Mouse (Mus musculus) Muller cell, postnatal 12 days (primary cell): ENCODE results near the gene Oxct2a.
"Not testable (repeated sequence)": the region's sequence is repeated elsewhere in the genome, so short reads cannot be mapped to it uniquely, and the experiment has no call there.

Source experiments
- DNase-seq: peaks from one replicate; pipeline ENCODE4 v3.0.0-alpha.2; 2015; ENCODE audit errors: inconsistent ontology term

Gene Oxct2a

DNA sequence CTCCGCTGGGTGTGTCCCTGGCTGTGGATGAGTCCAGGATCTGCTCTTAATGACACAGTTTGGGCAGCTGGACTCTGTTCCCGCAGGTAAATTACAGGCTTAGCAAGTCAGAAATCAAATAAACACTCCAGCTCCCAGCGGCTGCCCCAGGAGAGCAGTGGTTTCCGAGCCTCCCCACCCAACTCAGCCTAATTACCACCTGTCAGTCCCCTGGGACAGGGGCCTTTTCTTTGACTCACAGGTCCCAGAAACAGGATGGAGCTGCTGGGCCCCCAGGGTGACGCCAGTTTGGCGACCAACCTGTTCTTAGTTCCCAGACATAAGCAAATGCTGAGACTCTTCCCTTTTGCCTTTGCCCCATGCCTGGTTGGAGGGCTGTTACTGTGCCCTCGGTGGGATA lies 11.6 kb downstream of the Oxct2a start:
- no peak for DNase-seq

DNA sequence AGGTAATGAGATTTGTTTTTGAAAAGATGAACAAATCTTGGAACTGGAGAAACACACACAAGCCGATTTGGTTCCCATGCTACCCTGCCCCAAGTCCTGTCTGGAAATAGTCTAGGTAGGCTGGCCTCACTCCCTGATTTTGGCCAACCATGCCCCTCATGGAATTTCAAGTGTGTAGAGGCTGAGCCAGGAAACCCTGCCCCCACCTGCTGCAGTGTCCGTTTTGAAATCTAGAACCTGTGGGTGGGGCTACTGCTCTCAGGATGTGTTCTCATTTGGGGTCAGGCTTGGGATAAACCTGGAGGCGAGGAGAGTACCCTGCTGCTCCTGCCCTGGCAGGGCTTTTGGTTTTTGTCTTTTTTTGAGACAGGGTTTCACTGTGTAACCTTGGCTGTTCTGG lies 15.1 kb downstream of the Oxct2a start:
- peak; percentile 9 for DNase-seq

DNA sequence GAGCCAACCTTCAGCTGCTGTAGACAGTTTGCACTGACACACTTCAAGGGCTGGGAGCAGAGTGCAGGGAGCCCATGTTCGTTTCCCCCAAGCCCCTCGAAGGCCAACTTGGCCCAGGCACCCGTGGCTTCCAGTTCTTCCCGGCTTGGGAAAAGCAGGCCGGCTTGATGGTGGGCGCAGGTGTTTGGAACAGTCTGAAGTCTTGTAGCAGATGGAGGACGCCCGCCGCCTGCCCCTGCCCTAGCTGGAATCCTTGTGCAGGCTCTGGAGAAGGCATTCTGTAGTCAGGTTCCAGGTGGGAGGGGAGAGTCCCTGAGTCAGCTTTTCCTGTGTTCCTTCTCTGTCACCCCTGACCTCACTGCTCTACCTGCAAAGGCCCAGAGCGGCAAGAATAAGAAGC lies 16.4 kb downstream of the Oxct2a start:
- no peak for DNase-seq

DNA sequence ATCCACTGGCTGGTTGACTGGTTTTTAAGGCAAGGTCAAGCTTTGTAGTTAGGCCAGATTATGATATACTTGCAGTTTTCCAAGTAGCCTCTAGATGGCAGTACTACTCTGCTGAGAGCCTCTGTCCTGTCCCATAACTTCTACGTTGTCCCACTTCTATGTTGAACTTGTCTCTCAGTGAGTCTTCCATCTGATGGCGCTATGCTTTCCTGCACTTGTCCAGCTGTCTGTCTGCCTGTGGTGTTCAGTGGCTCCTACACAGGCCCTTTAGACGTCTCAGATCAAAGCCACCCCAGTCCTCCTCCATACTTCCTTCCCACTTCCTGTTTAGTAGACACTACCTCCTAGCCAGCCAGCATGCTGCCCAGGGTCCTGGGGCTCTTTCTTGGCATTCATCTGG lies 17.6 kb downstream of the Oxct2a start:
- peak; percentile 66 for DNase-seq

DNA sequence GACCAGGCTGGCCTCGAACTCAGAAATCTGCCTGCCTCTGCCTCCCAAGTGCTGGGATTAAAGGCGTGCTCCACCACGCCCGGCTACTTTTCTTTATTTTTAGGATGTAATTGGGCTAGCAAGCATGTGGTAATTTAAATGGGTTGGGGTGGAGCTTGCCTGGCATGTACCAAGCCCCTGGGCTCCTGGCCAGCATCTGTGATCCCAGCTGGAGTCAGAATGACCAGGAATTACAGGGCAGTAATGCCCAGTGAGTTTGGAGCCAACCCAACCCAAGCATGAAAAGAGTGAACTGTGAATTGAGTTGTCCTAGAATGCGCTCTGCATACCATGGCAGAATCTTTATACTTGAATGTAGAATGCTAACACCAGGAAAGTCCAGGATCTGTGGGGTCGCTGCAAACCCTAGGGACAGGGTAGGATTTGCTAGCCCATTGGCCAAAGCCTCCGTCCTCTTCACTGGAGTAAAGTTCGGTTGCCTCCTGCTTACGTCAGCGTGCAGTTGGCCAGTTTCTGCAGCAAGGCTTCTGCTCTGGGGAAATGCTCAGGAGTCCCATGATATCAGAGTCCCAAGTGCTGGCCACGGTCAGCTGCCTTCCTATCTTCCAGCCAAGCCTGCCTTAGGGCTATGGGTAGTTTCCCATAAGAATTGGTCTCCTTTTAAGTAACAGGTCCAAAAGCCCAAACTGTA lies 24.3 kb downstream of the Oxct2a start:
- DNase-seq: peak; percentile 81

DNA sequence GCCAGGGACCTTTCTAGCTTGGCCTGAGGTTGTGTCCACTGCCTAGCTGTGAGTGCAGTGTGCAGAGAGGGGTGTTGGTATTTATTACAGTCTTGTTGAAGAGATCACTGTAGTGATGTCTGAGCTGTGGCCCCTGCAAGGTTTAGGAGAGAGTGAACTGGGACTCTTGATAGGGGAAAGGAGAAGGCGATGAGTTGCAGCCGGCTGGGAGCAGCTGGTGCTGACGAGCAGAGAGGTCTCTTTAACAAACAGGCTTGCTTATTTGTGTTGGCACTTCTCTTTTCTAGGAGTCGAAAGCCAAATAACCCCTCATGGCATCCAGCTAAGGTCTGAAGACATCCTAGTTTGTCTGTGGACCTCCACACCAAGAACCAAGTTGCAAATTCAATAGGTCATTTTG lies 25.2 kb downstream of the Oxct2a start:
- no peak for DNase-seq

DNA sequence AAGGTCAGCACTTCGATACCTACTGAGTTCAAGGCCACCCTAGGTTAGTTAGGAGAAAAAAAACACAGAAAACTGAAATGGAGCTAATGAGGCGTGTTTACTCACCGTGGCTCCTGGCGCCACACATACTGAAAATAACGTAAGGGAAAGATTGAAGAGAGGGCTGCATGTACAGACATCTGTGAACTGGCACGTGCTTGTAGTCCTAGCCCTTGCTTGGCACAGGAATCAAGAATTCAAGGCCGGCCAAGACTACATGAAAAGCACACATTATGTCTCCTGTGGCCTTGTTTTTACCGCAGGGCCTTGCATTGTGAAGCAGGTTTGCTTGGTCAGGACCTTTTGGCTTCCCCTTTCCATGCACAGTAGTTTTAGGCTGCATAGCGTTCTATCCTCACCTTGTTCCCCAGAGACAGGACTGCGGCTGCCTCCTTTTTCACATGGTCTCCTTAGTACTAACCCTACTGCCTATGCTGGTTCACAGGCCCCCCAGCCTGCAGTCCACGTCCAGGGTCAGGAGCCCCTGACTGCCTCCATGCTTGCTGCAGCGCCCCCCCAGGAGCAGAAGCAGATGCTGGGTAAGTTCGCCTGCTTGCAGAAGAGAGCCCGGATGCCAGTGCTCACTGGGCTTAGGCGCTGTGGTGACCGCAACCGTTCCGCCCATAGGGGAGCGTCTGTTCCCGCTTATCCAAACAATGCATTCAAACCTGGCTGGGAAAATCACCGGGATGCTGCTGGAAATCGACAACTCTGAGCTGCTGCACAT lies 26.1 kb downstream of the Oxct2a start:
- no peak for DNase-seq

DNA sequence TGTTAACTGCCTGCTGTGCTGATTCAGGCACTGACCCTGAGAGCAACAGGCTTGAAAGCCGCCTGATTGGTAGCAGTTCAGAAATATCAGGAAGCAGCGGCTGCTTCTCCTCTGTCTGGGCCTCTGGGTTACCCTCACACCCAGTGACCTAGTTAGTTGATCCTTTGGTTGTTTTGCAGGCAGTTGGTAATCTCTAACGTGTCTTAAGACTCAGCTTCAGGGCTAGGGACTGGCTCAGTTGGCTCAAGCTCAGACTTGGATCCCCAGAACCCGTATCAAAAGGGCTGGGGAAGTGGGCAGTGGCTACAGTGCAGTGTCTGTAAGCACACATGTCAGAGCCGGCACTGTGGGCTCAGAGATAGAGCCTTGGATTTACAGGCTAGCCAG lies 27.3 kb downstream of the Oxct2a start:
- no peak for DNase-seq

DNA sequence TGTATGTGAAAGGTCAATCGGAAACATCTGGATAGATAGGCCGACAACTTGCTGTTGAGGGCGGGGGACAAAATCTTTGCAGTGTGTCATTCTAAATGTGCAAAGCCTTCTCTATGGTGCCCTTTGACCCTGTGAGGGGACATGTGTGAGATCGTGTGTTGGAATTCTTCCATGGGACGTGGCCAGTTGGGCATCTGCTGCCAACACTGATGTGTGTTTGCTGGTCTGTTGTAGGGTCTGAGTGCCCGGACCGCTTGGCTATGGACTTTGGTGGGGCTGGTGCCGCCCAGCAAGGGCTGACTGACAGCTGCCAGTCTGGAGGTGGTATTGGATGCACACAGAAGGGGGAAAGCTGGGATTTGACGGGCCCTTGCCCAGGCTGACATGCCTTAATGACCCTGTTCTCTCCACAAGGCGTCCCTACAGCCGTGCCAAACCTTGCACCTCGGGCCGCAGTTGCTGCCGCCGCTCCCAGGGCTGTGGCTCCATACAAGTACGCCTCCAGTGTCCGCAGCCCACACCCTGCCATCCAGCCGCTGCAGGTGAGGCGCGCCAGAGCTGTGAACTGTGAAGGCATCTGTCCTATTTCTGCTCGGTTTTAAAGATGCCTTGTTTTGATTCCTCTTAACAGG lies 27.8 kb downstream of the Oxct2a start:
- no peak for DNase-seq

DNA sequence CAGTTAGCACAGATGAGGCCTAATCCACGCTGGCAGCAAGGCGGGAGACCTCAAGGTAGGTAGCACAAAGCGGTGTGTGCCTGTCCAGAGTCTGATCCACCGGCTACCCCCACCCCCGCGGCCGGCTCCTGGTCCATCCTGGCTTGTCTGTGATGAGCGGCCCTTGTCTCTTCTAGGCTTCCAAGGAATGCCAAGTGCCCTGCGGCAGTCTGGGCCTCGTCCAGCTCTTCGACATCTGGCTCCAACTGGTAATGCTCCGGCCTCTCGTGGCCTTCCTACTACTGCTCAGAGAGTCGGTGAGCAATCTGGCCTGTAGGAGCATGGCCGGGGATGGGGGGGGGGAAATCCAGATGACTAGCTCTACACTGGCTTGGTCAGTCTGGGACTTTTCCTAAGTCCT lies 28.4 kb downstream of the Oxct2a start:
- not testable (repeated sequence) for DNase-seq

DNA sequence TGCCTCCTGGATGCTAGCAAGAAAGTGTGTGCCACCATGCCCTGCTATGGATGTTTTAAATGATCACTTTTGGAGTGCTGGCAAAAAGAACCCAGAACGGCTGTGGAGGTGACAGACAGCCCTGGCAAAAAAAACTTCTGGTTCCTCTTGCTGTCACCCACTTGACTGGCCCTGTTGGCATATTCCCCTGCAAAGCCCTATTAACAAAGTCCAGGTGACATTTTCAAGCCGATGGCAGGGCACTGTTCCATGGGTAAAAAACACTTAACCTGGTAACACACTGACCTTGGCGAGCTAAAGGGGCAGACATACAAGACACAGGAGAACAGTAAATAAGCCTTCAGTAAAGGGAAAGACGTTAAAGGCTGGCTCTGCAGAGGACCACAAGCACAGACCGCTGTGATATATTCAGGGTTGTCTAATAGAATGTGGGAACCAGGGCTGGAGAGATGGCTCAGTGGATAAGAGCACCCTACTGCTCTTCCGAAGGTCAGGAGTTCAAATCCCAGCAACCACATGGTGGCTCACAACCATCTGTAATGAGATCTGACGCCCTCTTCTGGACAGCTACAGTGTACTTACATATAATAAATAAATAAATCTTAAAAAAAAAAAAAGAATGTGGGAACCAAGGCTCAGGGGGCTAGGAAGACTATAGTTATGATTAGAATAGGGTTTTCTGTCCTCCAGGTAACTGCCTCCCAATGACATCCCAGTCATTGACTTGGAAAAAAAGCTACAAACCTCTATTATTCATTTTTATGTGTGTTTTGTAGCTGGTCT lies 29.6 kb downstream of the Oxct2a start:
- DNase-seq: no peak

DNA sequence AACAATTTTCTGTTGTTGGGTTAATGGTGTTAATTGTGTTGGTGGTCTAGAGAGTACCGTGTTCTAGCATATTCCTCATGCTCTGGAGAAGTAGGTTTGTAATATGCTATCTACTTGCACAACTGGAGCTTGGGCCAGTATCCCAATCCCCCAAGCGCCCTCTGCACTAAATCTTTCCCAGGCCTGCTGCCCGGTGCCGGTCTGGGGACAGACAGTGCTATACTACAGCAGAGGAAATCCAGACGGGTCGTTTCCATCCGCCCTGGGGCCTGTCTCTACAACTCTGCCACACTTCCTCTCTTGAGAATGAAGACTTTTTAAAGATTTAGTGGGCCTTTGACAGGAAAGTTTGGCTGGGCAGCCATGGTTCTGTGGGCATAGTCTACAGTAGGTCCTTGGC lies 30.4 kb downstream of the Oxct2a start:
- DNase-seq: no peak

DNA sequence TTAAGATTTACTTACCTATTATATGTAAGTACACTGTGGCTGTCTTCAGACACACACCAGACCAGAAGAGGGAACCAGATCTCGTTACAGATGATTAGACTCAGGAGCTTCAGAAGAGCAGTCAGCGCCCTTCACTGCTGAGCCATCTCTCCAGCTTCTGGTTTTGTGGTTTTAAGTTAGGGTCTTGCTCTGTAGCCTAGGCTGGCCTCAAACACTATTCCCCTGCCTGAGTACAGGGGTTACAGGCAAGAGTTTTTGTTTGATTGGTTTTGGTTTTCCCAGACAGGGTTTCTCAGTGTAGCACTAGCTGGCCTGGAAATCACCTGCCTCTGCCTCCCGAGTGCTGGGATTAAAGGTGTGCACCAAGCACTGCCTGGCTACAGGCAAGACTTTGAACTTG lies 31.0 kb downstream of the Oxct2a start:
- DNase-seq: no peak

DNA sequence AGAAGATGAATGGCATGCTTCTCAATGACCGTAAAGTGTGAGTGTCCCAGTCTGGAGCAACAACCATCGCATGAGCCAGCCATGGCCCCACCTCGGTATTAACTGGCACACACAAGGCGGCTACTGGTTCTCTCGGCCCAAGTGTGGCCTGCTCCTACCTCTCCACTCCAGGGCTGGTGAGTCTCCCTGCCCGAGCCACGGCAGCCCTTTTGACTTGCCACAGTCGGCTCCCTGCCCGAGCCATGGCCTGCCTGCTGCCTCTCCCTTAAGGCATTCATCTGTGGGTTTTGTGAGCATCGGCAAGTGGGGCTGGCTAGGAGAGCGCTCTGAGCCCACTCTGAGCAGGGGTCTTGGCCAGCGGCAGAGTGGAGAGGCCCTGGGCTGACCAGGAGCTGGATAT lies 34.4 kb downstream of the Oxct2a start:
- DNase-seq: no peak

DNA sequence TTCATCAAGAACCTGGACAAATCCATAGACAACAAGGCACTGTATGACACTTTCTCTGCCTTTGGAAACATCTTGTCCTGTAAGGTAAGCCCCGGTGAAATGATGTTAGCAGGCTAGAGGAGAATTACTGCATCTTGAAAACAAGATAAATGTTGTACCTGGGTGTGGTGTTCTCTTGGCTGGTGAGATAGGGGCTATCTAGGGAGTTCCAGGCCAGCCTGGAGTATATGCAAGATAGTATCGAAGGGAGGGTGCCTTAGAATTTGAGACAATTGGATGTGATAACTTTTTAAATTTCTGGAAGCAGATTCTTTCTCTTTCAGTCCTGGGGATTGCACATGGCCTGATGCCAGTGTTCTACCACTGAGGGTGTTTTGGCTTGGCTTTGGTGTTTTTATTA lies 36.6 kb downstream of the Oxct2a start:
- DNase-seq: no peak

DNA sequence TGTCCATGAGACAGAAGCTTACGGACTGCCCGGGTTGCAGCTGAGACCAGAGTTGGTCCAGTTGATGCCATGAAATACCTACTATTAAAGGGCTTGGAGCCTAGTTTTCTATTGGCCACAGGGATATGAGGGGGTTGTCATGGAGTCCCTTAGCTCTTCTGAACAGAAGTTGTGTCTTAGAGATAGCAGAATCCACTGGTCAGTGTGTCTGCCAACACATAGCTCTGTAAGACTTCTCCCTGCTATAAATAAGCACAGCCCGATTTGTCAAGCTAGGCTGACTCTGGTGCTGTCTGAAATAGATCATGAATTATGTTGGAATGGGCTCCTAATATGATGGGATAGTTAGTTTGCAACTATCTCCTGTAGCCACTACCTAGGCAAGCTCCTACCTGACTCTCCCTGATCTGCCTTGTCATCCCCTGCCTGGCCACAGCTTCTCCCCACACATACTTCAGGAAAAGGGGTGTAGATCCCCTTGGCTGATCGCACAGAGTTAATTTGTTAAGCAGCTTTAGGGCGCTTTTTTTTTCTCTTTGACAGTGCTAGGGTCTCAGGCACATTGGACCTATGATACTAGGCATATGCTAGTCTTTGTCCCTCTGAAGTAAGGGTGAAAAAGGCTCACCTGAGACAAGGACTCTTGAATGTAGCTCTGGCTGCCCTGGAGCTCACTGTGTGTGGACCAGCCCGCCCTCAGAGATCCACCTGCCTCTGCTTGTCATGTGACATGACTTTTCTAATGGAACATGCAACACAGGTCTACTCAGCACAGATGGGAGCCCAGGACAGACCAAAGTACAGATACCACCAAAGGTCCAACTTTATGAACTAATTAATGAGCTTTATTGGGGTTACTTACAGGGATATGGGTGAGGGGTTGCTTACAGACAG lies 38.5 kb downstream of the Oxct2a start:
- no peak for DNase-seq

DNA sequence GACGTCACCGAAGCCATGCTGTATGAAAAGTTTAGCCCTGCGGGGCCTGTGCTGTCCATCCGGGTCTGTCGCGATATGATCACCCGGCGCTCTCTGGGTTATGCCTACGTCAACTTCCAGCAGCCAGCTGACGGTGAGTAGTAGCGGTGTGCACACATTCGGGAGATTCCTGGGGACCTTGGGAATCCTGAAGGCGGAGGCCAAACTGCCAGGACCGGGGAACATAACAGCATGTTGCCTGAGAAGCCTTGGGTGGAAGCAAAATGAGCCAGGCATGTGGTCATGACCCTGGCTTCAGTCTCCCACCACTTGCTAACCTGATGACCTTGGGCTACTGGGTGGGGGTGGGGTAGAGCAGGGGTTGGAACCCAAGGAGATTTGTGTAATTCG lies 39.8 kb downstream of the Oxct2a start:
- DNase-seq: peak; percentile 60

DNA sequence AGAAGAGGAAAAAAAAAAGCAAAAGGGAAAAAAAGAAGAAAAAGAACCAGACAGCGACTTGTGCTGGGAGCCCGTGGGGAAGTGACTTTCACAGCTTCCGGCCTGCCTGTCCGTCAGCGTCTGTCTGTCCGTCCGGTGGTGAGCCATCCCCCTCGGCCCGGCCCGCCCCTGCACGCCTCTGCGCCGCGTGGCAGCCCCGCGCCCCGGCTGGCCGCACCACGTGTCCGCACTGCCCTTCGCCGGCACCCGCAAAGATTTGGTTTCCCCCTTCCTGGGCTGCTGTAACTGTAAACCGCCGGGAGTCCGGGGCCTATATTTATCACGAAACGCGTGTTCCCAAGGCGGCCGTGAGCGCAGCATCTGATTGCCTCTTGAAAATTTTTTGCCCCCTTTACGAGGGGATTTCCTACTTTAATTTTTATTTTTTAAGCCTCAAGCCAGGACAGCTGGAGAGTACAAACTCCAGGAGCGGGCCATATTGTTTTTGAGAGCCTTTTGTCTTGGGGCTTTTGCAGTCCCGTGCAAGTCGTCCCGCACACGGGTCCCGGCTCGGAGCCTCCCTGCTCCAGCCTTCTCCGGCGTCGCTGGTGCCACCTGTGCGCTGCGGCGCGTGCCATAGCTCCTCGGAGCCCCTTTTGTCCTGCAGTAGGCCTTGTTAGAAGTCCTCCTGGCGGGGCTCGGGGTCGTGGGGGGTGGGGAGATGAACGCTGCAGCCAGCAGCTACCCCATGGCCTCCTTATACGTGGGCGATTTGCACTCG lies 40.3 kb downstream of the Oxct2a start:
- DNase-seq: peak; percentile 60

DNA sequence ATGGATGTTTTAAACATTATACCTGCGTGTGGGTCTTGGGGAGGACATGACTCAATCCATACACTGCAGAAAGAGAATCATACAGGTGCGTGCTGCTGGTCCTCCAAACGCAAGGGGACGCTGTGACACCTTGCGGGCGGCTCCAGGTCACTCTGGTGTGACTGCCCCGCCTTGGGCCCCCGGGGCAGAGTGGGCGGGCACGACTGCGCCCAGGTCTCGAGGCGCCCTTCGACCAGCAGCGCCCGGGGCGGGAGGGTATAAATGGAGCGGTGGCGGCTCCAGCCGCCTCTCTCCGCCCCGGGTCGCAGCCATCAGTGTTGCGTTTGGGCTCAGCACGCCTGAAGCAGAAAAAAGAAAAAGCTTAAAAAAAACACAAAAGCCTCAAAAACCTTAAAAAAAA lies 40.9 kb downstream of the Oxct2a start:
- peak; percentile 96 for DNase-seq

DNA sequence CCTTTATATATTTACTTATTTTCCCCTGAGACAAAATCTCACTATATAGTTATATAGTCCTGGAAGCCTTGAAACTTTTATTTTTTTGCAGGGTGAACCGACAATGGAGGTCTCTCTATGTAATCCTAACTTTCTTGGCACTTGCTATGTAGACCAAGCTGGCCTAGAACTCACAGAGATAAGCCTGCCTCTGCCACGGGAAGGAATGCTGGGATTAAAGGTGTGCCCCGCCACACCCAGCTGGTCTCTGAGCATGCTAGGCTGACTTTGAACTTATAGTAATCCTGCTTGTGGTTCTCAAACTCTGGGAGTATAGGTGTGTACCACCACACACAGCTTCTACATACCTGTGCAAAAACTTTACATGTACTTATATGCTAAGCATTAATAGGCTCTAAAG lies 43.3 kb downstream of the Oxct2a start:
- no peak for DNase-seq
